In genomic region chr1:164471632-164472031, GRCm38 (mm10) we compare ENCODE assay signal across 14 mouse cellular contexts.
"Had no signal": no experiment of that assay in that cellular context is flagged by ENCODE, and none has a peak within 500 bp of the region (broad histone marks: within the 10 kb centered on the region; RNA-seq: fewer than 3 reads in every experiment).

No protein-coding gene starts in this region.

- DNase-seq: liver; lung, adult 2 months; lung, postnatal 4 days; retina, postnatal 1 day; right cerebral cortex, postnatal 4 days had no signal

- ATAC-seq: lung, postnatal 0 days; midbrain, embryonic 15.5 days had no signal

- H3K36me3 ChIP-seq: hindbrain, embryonic 13.5 days; limb, embryonic 12.5 days; liver, embryonic 15.5 days; midbrain, embryonic 15.5 days; neural tube, embryonic 13.5 days had no signal

- H3K4me3 ChIP-seq: hindbrain, embryonic 13.5 days; layer of hippocampus, adult 2 months; limb, embryonic 12.5 days; liver, embryonic 15.5 days; midbrain, embryonic 15.5 days; neural tube, embryonic 13.5 days had no signal

- H3K4me2 ChIP-seq: hindbrain, embryonic 13.5 days; limb, embryonic 12.5 days; liver, embryonic 15.5 days; midbrain, embryonic 11.5 days; midbrain, embryonic 15.5 days; neural tube, embryonic 13.5 days had no signal

- H3K9ac ChIP-seq: hindbrain, embryonic 13.5 days; limb, embryonic 12.5 days; liver, embryonic 15.5 days; midbrain, embryonic 15.5 days; neural tube, embryonic 13.5 days had no signal

- H3K9me3 ChIP-seq: hindbrain, embryonic 13.5 days; limb, embryonic 12.5 days; liver, embryonic 15.5 days; midbrain, embryonic 15.5 days; neural tube, embryonic 13.5 days had no signal

- H3K4me1 ChIP-seq: hindbrain, embryonic 13.5 days; limb, embryonic 12.5 days; liver, embryonic 15.5 days had no signal

- H3K27ac ChIP-seq: hindbrain, embryonic 13.5 days; layer of hippocampus, adult 2 months; limb, embryonic 12.5 days; liver, embryonic 15.5 days; midbrain, embryonic 15.5 days; neural tube, embryonic 13.5 days; stomach, postnatal 0 days had no signal

- H3K27me3 ChIP-seq: hindbrain, embryonic 13.5 days; limb, embryonic 12.5 days; liver, embryonic 15.5 days; midbrain, embryonic 15.5 days; neural tube, embryonic 13.5 days had no signal
